Mouse (Mus musculus) CH12.LX (cell line): Measurements from ENCODE around the gene Trim43a.
A peak's percentile ranks its signal among the peaks of the same experiment; 100 is the strongest.

Experiments used
- CTCF ChIP-seq, 2 experiments: IDR thresholded peaks in 1 of 2; conservative IDR thresholded peaks in 1 of 2; 2 replicates each; pipeline ENCODE4 v1.5.1; 2011 to 2012; ENCODE audit warnings: low read depth in 2 of 2, low read length in 2 of 2, improper control_type of control experiment in 1 of 2, inconsistent platforms in 1 of 2, mild to moderate bottlenecking in 1 of 2, moderate library complexity in 1 of 2
- E2F4 ChIP-seq: IDR thresholded peaks from 2 replicates; pipeline ENCODE4 v1.6.1; 2011; ENCODE audit warnings: low read depth, low read length, improper control_type of control experiment; ENCODE audit not compliant: insufficient replicate concordance
- EP300 ChIP-seq: IDR thresholded peaks from 2 replicates; pipeline ENCODE4 v1.6.1; 2011; ENCODE audit warnings: low read length, improper control_type of control experiment
- HCFC1 ChIP-seq: IDR thresholded peaks from 2 replicates; pipeline ENCODE4 v1.6.1; 2012; ENCODE audit warnings: low read depth, mild to moderate bottlenecking, inconsistent platforms, low read length, improper control_type of control experiment
- MAX ChIP-seq: IDR thresholded peaks from 2 replicates; pipeline ENCODE4 v1.6.1; 2011; ENCODE audit warnings: low read length, improper control_type of control experiment
- MAZ ChIP-seq: IDR thresholded peaks from 2 replicates; pipeline ENCODE4 v1.6.1; 2012; ENCODE audit warnings: low read depth, mild to moderate bottlenecking, inconsistent platforms, low read length, improper control_type of control experiment, moderate library complexity
- MXI1 ChIP-seq: IDR thresholded peaks from 2 replicates; pipeline ENCODE4 v1.6.1; 2011; ENCODE audit warnings: mild to moderate bottlenecking, low read depth, low read length, improper control_type of control experiment
- NRF1 ChIP-seq: IDR thresholded peaks from 2 replicates; pipeline ENCODE4 v1.6.1; 2014; ENCODE audit warnings: low read depth, mild to moderate bottlenecking, inconsistent platforms, low read length, improper control_type of control experiment, moderate library complexity
- POLR2A ChIP-seq: IDR thresholded peaks from 2 replicates; pipeline ENCODE4 v1.6.1; 2011; ENCODE audit warnings: low read depth, mild to moderate bottlenecking, improper control_type of control experiment, low read length
- POLR2AphosphoS2 ChIP-seq: IDR thresholded peaks from 2 replicates; pipeline ENCODE4 v1.6.1; 2011; ENCODE audit warnings: low read depth, low read length, improper control_type of control experiment
- SIN3A ChIP-seq: IDR thresholded peaks from 2 replicates; pipeline ENCODE4 v1.6.1; 2012; ENCODE audit warnings: low read length, improper control_type of control experiment, inconsistent platforms
- TCF12 ChIP-seq: IDR thresholded peaks from 2 replicates; pipeline ENCODE4 v1.6.1; 2014; ENCODE audit warnings: low read depth, mild to moderate bottlenecking, inconsistent platforms, low read length, improper control_type of control experiment

DNA sequence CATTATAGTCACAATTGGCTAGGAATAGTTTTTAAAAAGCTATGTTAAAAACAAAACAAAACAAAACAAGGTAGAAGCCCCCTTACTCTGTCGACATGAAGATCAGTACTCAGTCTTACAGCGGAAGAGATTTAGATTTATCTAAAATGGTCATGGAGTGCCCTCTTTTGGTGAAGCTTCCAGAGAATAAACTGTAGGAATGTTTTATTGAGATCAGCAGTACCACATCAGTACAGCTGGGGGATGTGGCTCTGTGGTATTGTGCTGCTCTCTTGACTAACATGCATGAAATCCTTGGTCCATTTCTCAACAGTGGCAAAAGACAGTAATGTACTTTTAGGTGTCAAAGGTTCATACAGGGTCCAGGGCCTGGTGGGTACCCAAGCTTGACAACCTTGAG is 37.9 kb upstream of the Trim43a start:
- TF ChIP-seq MAZ (no peak), POLR2A (no peak), EP300 (no peak), CTCF (conservative IDR thresholded peaks at IDR 0.05 in 1 of 2, IDR thresholded peaks at IDR 0.05 in 1 of 2; ENCODE audit: low read depth in 2 of 2, low read length in 2 of 2) (peak in 1 of 2 experiments; percentile 62; a peak in 3 of 4 replicates), MXI1 (no peak), TCF12 (no peak), SIN3A (no peak), NRF1 (no peak), POLR2AphosphoS2 (no peak), MAX (no peak), E2F4 (no peak), HCFC1 (no peak)
